Mouse (Mus musculus) hindlimb bud, embryonic 11.5 days (tissue): ENCODE measurements at regions not wholly inside any gene's neighbourhood (a gene's known extent, or its start where the extent isn't known, plus 50 kb on each side); places are given as distances from the start of the nearest gene placed in this dataset.

Experiments used
- DNase-seq: peaks from one replicate; pipeline ENCODE4 v3.0.0-alpha.2; 2012; ENCODE audit warnings: low read depth, low spot score; ENCODE audit errors: extremely low spot score

- DNase-seq, result no peak
Observed at GRCm38 (mm10) chr4:55586212-55586611, 53.9 kb upstream of the Klf4 start.

- no peak for DNase-seq
Observed at GRCm38 (mm10) chr4:55583589-55583988, 51.3 kb upstream of the Klf4 start.
